Mouse (Mus musculus) forebrain, embryonic 14.5 days (tissue): ENCODE measurements around the gene Lnx1. TPM values are rescaled to one million over a fixed set of nuclear protein-coding genes. Genes with fewer than 3 reads are reported as not detected.
A peak's percentile ranks its signal among the peaks of the same experiment; 100 is the strongest.

Experiments
- ATAC-seq: fragments of 200-750 bp; cut with Nextera tagmentation; 2 replicates; pipeline ENCODE4 v1.8.0; 2017; ENCODE audit warnings: mild to moderate bottlenecking, moderate library complexity
- DNase-seq: peaks from one replicate; pipeline ENCODE4 v3.0.0-alpha.2; 2015; ENCODE audit warnings: low spot score
- H3K27ac ChIP-seq: fragments of 300-500 bp; sonication (generic); 2 replicates; pipeline ENCODE4 v1.5.1; 2014; ENCODE audit warnings: low read depth, mild to moderate bottlenecking, control low read depth, low read length, moderate library complexity
- H3K27me3 ChIP-seq: fragments of 300-500 bp; sonication (generic); replicated peaks from 2 replicates; pipeline ENCODE4 v1.6.1; 2014; ENCODE audit warnings: low read length, control low read depth, mixed read lengths; ENCODE audit not compliant: control insufficient read depth, insufficient read depth
- H3K36me3 ChIP-seq: fragments of 300-500 bp; sonication (generic); 2 replicates; pipeline ENCODE4 v1.6.1; 2014; ENCODE audit warnings: low read length, control low read depth; ENCODE audit not compliant: control insufficient read depth, insufficient read depth
- H3K4me1 ChIP-seq: fragments of 300-500 bp; sonication (generic); 2 replicates; pipeline ENCODE4 v1.6.1; 2014; ENCODE audit warnings: antibody characterized with exemption, low read length, control low read depth; ENCODE audit not compliant: control insufficient read depth, insufficient read depth
- H3K4me2 ChIP-seq: fragments of 300-500 bp; sonication (generic); 2 replicates; pipeline ENCODE4 v1.6.1; 2014; ENCODE audit warnings: mild to moderate bottlenecking, control low read depth, low read length
- H3K4me3 ChIP-seq: fragments of 300-500 bp; sonication (generic); 2 replicates; pipeline ENCODE4 v1.5.1; 2014; ENCODE audit warnings: low read depth, low read length, control low read depth
- H3K9ac ChIP-seq: fragments of 300-500 bp; sonication (generic); 2 replicates; pipeline ENCODE4 v1.6.1; 2014; ENCODE audit warnings: mild to moderate bottlenecking, low read length, control low read depth, moderate library complexity
- H3K9me3 ChIP-seq: fragments of 300-500 bp; sonication (generic); replicated peaks from 2 replicates; pipeline ENCODE4 v1.6.1; 2016; ENCODE audit warnings: low read length, control low read depth, mixed read lengths; ENCODE audit not compliant: control insufficient read depth
- WGBS: fragments of 180-500 bp; shearing (Covaris S2); extraction: QIAGEN DNeasy Blood & Tissue Kit; methylation state at CpG from one replicate; pipeline ENCODE4 v1.1.7; 2014; 5-methylcytosine and 5-hydroxymethylcytosine counted together
- polyA plus RNA-seq: library from polyadenylated mRNA; unstranded; fragments of >200 nt; fragmentation: Nextera tagmentation; extraction: Ambion mirVana; gene quantifications from 2 replicates; pipeline ENCODE4 v1.2.1, GENCODE M21; 2014

Lnx1 gene
- polyA plus RNA-seq, 1 experiment from 2014 or later = 2.8 TPM

DNA sequence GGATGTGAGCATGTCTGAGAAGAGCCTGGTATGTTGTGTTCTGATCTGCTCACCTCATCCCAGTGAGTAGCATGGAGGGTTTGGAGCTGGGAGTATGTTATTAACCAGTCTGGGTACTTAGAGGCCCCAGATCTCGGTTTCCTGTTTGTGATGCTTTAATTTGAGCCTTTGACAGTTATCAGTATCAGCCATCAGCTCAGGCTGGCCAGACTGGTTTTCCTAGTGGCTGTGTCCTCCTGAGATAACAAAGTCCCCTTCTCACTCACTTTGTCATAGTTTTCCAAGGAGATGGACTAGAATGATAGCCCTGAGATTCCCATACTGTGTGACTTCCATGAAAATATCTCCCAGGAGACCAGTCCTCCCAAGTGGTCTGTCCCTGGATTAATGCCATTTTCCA, 8.3 kb upstream of the Lnx1 start:
- Histone ChIP-seq H3K27me3 (no peaks in the 10 kb centered on the region), H3K4me1 (no peaks in the 10 kb centered on the region; the same call in 1 of the 2 replicates), H3K4me3 (no peak overlapping the region), H3K9me3 (no peaks in the 10 kb centered on the region), H3K36me3 (no peaks in the 10 kb centered on the region), H3K4me2 (no peak overlapping the region), H3K27ac (no peak overlapping the region), H3K9ac (no peak overlapping the region)
- ATAC-seq = no peak
- 91% methylated on average over 1 of the region's 1 CpGs for WGBS
- no peak for DNase-seq

DNA sequence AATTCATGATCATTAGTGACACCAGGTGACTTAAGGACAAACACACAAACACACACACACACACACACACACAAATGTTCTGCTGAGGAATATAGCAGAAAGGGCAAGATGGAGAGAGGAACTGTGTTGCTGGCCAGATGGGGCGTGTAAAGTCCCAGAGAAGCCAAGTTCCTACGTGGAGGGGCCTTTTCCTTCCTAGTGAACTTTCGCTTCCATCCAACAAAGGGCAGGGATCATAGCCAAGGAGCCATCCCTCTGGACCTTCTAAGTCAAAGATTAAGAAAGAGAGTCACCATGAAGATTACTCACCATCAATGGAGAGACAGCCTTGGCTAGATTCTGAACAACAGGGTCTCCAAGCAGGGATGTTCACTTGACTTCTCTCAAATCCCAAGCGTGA, 7.5 kb upstream of the Lnx1 start:
- no peak overlapping the region for H3K27ac ChIP-seq
- H3K4me3 ChIP-seq = no peak overlapping the region
- no peaks in the 10 kb centered on the region for H3K27me3 ChIP-seq
- H3K4me1 ChIP-seq = no peaks in the 10 kb centered on the region
- DNase-seq (no peak), ATAC-seq (no peak)
- H3K4me2 ChIP-seq = no peak overlapping the region
- no peaks in the 10 kb centered on the region for H3K9me3 ChIP-seq
- 90% methylated on average over 4 of the region's 4 CpGs for WGBS
- H3K9ac ChIP-seq = no peak overlapping the region
- no peaks in the 10 kb centered on the region for H3K36me3 ChIP-seq

DNA sequence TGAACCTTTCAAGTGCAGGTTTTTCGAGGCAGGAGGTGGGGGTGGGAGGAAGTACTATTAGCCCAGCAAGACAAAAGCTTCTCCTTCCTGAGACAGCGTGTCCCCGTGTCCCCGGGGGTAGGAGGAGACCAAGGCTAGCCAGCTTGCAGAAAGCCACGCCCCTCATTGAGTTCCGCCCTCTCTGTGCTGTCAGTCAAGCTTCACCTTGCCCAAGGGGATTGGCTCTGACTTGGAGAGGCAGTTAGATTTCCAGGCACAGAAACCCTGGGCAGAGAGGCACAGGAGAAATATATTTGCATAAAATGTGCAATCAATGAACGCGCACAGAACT, 1.7 kb upstream of the Lnx1 start:
- DNase-seq (peak; percentile 92), ATAC-seq (peak; percentile 97)
- Histone ChIP-seq H3K4me1 (no peaks in the 10 kb centered on the region; the same call in 1 of the 2 replicates), H3K9ac (no peak overlapping the region), H3K36me3 (no peaks in the 10 kb centered on the region), H3K9me3 (no peaks in the 10 kb centered on the region), H3K27ac (no peak overlapping the region), H3K4me3 (peak overlapping the region; percentile 13), H3K4me2 (peak overlapping the region; percentile 49), H3K27me3 (no peaks in the 10 kb centered on the region)
- WGBS = under 1% methylated on average over 8 of the region's 8 CpGs

DNA sequence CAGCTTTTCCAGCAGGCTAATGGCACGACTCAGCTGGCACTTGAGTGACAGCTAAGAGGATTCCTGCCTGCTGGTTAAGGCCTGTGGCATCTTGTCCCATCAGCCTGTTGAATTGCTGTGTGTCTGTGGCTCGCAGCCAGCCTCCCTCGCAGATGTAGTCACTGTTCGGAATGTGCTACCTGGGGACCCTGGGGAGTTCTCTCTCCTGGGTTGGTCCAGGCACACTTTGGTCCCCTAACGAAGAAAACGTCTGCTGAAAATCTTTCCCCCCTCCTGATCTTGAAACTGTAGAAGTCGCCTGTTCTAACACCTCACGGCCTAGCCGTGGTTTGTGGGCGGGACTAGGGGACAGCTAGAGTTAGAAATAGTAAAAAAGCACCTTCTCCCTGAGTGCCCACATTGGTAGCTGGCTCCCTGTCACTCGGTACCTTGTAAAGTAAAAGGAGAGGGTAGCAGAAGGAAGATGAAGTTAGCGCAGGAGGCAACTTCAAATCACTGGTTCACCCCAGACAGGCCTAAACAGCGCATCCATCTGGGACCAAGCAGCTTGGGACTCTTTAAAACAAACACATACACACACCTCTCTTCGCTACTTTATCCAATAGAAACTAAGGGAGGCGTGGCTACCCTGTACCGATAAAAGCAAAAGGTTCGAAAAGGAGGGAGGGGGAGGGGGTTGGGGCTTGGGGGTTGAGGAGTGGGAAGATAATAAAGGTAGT, 1.2 kb upstream of the Lnx1 start:
- H3K4me1 ChIP-seq = no peaks in the 10 kb centered on the region; the same call in 1 of the 2 replicates
- no peaks in the 10 kb centered on the region for H3K9me3 ChIP-seq
- peak; percentile 90 for ATAC-seq
- H3K4me2 ChIP-seq = peak overlapping the region; percentile 49
- no peaks in the 10 kb centered on the region for H3K27me3 ChIP-seq
- peak; percentile 42 for DNase-seq
- H3K27ac ChIP-seq = no peak overlapping the region
- no peak overlapping the region for H3K9ac ChIP-seq
- H3K4me3 ChIP-seq = peak overlapping the region; percentile 13
- 11% methylated on average over 17 of the region's 17 CpGs for WGBS
- no peaks in the 10 kb centered on the region for H3K36me3 ChIP-seq

DNA sequence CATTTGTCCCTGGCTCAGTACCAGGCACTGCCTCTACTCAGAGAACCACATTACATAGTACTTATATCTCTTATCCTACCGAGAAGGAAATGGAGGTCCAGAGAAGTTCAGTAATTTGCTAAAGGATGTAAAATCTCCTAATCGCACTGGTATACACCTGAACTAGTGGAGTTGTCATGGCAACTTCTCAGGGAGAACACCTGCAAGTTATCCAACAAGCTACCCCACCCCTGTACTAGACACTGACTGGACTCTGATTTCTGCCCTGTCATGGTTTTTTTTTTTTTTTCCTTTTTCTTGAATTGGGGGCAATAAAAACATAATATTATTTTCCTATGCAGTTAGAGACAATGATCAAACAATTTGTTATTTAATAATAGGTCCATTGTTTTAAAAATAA, 1.8 kb downstream of the Lnx1 start:
- Histone ChIP-seq H3K4me3 (no peak overlapping the region), H3K9me3 (no peaks in the 10 kb centered on the region), H3K4me1 (no peaks in the 10 kb centered on the region; the same call in 1 of the 2 replicates), H3K27ac (no peak overlapping the region), H3K9ac (no peak overlapping the region), H3K27me3 (no peaks in the 10 kb centered on the region), H3K4me2 (no peak overlapping the region), H3K36me3 (no peaks in the 10 kb centered on the region)
- DNase-seq (no peak), ATAC-seq (no peak)
- 78% methylated on average over 2 of the region's 2 CpGs for WGBS

- Histone ChIP-seq H3K4me3 (no peak overlapping the region), H3K27ac (no peak overlapping the region), H3K36me3 (no peaks in the 10 kb centered on the region), H3K4me1 (no peaks in the 10 kb centered on the region; the same call in 1 of the 2 replicates), H3K27me3 (no peaks in the 10 kb centered on the region), H3K4me2 (no peak overlapping the region), H3K9ac (no peak overlapping the region), H3K9me3 (no peaks in the 10 kb centered on the region)
- no peak for DNase-seq
- WGBS = 94% methylated on average over 1 of the region's 1 CpGs
- no peak for ATAC-seq
Observed at GRCm38 (mm10) chr5:74699673-74700072, 3.0 kb downstream of the Lnx1 start.

DNA sequence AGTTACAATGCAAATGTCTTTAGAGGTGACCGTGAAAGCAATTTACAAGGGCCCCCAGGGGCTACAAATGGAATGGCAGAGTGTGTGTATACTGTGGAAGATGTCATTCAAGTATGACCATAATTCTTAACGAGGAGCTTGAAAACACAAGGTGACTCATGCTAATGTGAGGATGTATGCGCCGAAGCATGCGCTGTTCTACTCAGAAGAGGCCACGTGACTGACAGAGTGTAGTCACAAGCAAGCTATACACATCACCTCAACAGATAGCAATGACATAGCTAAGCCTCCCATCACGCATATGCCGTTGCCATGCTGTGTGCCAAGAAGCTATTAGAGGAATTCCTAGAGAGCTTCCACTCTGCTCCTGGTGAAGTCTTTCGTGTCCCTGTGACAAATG, 5.2 kb downstream of the Lnx1 start:
- Histone ChIP-seq H3K4me3 (no peak overlapping the region), H3K4me1 (no peaks in the 10 kb centered on the region), H3K27me3 (no peaks in the 10 kb centered on the region), H3K36me3 (no peaks in the 10 kb centered on the region), H3K27ac (no peak overlapping the region), H3K4me2 (no peak overlapping the region), H3K9me3 (no peaks in the 10 kb centered on the region), H3K9ac (no peak overlapping the region)
- ATAC-seq (no peak), DNase-seq (no peak)
- WGBS = 70% methylated on average over 9 of the region's 9 CpGs

- H3K36me3 ChIP-seq = no peaks in the 10 kb centered on the region
- no peak for ATAC-seq
- no peaks in the 10 kb centered on the region for H3K4me1 ChIP-seq
- WGBS = 87% methylated on average over 7 of the region's 7 CpGs
- H3K9me3 ChIP-seq = no peaks in the 10 kb centered on the region
- no peak overlapping the region for H3K27ac ChIP-seq
- no peak overlapping the region for H3K9ac ChIP-seq
- DNase-seq = no peak
- no peak overlapping the region for H3K4me2 ChIP-seq
- H3K27me3 ChIP-seq = no peaks in the 10 kb centered on the region
- no peak overlapping the region for H3K4me3 ChIP-seq
Observed at GRCm38 (mm10) chr5:74694390-74694801, 8.3 kb downstream of the Lnx1 start.

GRCm38 (mm10) chr5:74693836-74694235, 8.9 kb downstream of the Lnx1 start:
- Histone ChIP-seq H3K4me1 (no peaks in the 10 kb centered on the region), H3K9ac (no peak overlapping the region), H3K27me3 (no peaks in the 10 kb centered on the region), H3K4me3 (no peak overlapping the region), H3K4me2 (no peak overlapping the region), H3K27ac (no peak overlapping the region), H3K9me3 (no peaks in the 10 kb centered on the region), H3K36me3 (no peaks in the 10 kb centered on the region)
- DNase-seq (no peak), ATAC-seq (no peak)
- WGBS = 77% methylated on average over 2 of the region's 2 CpGs
